Mouse (Mus musculus) gastrocnemius, adult 2 months (tissue): Measurements from ENCODE around the gene Slc25a45. TPM values are rescaled to one million over a fixed set of nuclear protein-coding genes. Genes with fewer than 3 reads are reported as not detected.

ENCODE experiments used
- DNase-seq: peaks from one replicate; pipeline ENCODE4 v3.0.0; 2022
- H3K27ac ChIP-seq: fragments of 200-600 bp; 2 replicates; pipeline ENCODE4 v1.8.1; 2022; ENCODE audit warnings: mild to moderate bottlenecking
- H3K4me3 ChIP-seq: fragments of 200-600 bp; 2 replicates; pipeline ENCODE4 v1.8.1; 2022; ENCODE audit warnings: mild to moderate bottlenecking, moderate library complexity
- CTCF ChIP-seq: fragments of 200-600 bp; IDR thresholded peaks from 2 replicates; pipeline ENCODE4 v1.8.1; 2022; ENCODE audit warnings: antibody characterized with exemption, mild to moderate bottlenecking, moderate library complexity
- intact Hi-C: fragments of 180-260 bp; cut with DNase I; formaldehyde crosslinking; loops from one replicate; pipeline ENCODE4 v1.15.1; 2025
- long read RNA-seq, 2 experiments: library from polyadenylated mRNA; stranded (forward); transcript quantifications; one replicate each; pipeline ENCODE4 v2.0.0; 2021
- total RNA-seq, 2 experiments: library from RNA; stranded (reverse); gene quantifications; 2 replicates each; pipeline ENCODE4 v1.2.3; 2021

The Slc25a45 gene
- total RNA-seq = under 1 TPM; 0.79 to 0.84 TPM
- long read RNA-seq, experiment 1, partial matches to known transcripts = 0 of 2 reads
- long read RNA-seq, experiment 1, other reads (novel, unspliced or antisense) = 2 of 2 reads
- long read RNA-seq, experiment 2, partial matches to known transcripts = 0 of 1 reads
- long read RNA-seq, experiment 2, other reads (novel, unspliced or antisense) = 0 of 1 reads

DNA sequence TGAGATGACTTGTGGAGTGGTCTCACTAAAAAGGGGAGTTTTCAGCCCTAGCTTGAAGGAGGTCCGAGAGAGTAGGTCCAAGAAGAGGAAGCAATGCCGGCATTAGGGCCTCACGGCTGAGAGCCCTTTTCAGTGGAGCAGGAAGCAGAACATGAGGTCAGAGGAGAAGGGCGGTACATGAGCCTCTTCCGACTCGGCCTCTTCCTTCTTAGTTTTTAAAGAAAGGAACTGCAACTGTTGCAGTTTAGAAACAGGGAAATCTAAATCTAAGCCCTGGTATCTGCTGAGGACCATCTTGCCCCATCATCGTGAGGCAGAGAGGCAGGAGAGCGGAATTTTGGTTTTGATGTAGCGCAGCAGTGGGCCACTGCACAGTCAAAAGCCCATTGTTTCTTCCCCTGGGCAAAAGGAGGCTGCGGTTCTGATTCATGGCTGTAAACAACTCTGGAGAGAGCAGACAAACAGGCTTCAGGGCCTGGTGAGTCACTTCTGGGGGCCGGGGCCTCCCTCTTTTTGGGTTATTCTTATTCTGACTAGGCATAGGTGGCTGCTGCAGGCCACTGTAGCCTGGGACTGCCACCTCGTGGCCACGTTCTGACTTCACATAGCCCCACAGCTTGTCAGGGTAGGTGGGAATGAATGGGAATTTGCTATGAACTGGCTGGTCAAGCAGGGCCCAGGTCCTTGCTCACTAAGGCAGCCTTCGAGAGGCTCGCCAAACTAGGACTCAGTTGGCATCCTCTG, at the start of gene Slc25a45:
Gene Slc25a45, plus strand, starts transcription at position 191 of the 744 bp plus-strand sequence.
- DNase-seq = peak; percentile 82
- H3K27ac ChIP-seq = peak within 1 kb of the TSS; percentile 84
- TF ChIP-seq CTCF = peak; percentile 89
- intact Hi-C loops = loop anchor here (2.0 kb wide), 1 partner anchor 85 kb away; no protein-coding TSS in a partner anchor
- H3K4me3 ChIP-seq = peak within 1 kb of the TSS; percentile 68

DNA sequence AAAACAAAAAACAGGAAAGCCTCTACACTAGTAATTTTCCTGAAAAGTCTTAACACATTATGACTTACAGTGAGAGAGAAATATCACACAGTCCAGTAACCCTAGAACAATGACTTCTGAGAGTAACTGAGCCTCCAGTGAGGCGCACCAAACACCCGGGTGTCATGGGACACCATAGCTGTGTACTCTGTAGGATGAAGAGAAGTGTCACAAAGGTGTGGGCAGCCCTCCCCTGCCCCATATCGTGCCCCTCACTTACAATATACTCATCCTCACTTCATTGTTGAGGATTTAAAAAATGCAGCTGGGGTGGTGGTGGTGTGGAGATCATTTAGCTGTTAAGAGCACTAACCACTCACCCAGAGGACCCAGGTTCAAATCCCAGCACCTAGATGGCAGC, 49.5 kb upstream of the Slc25a45 start:
- TF ChIP-seq CTCF = no peak
- DNase-seq = peak; percentile 43
- Histone ChIP-seq H3K27ac (peak overlapping the region; percentile 98), H3K4me3 (no peak overlapping the region)
- intact Hi-C loops = no loop called here

DNA sequence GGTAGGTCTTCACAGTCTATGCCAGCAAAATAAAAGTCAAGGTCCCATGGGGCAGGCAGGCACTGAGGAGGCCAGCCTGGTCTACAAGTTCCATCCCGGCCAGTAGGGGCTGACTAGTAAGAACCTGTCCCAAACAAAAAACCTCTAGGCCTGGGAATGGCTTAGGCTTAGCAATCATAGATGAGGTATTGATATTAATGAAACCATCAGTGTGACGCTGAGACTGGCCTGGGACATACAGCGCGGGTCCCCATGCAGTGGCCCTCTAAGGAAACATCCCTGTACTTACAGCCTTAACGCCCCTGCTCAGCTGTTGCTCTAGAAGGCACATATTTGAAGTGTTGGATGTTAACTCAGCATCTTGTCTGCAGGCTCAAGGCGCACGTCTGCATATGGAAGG, 48.7 kb upstream of the Slc25a45 start:
- TF ChIP-seq CTCF = no peak
- no peak for DNase-seq
- H3K27ac ChIP-seq = peak overlapping the region; percentile 98
- intact Hi-C loops = no loop called here
- peak overlapping the region; percentile 94 for H3K4me3 ChIP-seq

DNA sequence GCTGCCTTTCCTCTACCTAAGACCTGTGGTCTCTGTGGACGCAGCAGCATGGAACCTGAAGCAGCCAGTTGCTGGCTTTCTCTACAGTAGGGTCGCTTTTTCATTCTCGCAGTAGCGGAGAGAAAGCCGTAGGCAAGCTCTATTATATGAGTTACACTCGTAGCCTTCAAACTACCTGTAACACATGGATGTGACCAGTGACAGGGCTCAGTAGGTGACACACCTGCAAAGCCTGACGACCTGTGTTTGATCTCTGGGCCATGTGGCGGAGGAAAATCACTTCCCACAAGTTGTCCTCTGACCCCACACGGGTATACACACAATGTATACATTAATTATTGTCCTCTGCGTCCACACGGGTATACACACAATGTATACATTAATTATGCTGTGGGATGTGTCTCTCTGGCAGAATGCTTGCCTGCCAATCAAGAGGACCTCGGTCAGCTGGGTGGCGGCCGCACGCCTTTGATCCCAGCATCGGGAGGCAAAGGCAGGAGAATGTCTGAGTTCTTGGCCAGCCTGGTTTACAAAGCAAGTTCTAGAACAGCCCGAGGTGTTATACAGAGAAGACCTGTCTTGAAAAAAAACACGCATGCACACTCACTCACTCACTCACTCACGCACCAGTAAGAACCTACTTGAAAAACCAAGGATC, 47.5 kb upstream of the Slc25a45 start:
- intact Hi-C loops = no loop called here
- DNase-seq = peak; percentile 43
- Histone ChIP-seq H3K4me3 (peak overlapping the region; percentile 94), H3K27ac (peak overlapping the region; percentile 98)
- TF ChIP-seq CTCF = no peak

DNA sequence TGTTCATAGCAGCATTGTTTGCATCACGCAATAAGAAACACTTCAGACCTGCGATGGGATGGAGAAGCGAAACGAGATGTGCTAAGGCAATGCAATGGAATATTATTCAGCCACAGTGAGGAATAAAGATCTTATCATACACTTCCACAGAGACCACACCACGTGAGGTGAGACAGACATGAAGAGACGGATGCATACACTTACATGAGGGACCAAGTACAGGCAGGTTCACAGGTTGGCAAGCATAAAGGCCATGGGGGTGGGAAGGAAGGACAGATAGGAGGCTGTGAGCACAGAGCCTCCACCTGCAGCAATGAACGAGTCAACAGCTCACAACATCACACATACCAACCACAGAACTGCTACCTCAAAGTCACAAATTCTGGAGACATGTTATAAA, 46.8 kb upstream of the Slc25a45 start:
- intact Hi-C loops = no loop called here
- Histone ChIP-seq H3K4me3 (peak overlapping the region; percentile 94), H3K27ac (peak overlapping the region; percentile 98)
- no peak for DNase-seq
- no peak for TF ChIP-seq CTCF

DNA sequence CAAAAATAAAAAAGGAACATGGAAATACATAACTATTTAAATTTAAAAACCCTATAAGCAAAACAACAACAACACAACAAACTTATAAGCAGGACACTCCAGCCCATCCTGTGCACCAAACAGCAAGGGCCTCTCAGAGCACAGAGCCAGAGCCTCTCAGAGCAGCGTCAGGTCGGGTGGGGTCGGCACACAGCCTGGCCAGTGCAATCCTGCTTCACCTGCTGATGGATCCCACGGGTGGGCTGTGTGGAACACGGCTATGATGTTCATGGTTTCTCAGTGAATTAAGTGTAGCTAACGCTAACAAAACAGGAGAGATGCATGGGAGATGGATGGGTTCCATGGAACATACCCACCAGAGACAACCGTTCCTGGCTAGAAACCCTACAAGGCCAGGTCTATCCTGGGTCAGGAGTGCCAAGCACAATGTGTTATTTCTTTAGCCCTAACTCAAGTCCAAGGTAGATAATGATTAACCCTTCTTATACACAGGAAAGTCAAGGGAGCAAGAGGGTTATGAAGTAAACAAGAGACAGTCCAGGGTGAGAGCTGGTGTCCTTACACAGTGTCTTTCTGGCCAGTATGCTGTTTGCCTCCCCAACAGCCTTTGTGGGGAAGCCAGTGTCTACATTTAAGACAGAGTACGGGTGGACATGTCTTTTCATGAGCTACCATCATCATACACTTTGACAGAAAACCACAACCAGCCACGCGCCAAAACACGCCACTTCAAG, 46.2 kb upstream of the Slc25a45 start:
- TF ChIP-seq CTCF = no peak
- DNase-seq = peak; percentile 57
- Histone ChIP-seq H3K4me3 (peak overlapping the region; percentile 94), H3K27ac (peak overlapping the region; percentile 98)
- intact Hi-C loops = no loop called here

DNA sequence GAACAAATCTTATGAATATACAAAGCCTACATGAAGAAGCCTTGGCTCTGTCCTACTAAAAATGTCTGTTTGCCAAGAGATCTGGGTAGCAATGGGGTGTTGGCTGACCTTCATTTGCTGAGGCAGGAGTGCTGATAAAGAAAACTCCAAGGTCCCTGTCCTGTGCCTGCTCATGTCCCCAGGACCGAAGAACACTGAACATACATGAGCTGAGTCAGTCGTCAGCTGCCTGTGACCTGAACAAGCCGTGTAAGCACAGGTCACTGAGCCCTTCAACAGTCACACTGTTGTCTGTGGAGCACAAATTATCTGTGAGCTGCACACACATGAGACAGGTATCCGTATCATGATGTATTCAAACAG, 45.7 kb upstream of the Slc25a45 start:
- no peak for TF ChIP-seq CTCF
- H3K27ac ChIP-seq = peak overlapping the region; percentile 98
- intact Hi-C loops = no loop called here
- H3K4me3 ChIP-seq = peak overlapping the region; percentile 94
- no peak for DNase-seq

DNA sequence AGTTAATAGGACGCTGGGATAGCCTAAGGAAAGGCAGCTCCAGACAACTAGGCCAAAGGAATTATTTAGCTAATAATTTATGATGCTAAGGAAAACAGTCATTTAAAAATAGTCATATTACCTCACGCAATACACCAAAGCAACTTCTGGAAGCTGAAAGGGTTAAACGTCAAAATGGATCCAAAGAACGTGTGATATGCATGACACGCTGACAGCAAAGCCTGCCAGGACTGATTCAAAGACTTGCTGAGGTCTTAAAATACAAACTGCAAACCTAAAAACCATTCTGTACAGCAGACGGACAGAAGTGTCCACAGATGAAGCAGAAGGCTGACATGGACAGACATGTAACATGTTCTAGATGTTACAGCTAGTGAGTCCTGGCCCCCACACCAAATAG, 45.3 kb upstream of the Slc25a45 start:
- Histone ChIP-seq H3K27ac (peak overlapping the region; percentile 98), H3K4me3 (peak overlapping the region; percentile 94)
- intact Hi-C loops = no loop called here
- DNase-seq = peak; percentile 34
- no peak for TF ChIP-seq CTCF

DNA sequence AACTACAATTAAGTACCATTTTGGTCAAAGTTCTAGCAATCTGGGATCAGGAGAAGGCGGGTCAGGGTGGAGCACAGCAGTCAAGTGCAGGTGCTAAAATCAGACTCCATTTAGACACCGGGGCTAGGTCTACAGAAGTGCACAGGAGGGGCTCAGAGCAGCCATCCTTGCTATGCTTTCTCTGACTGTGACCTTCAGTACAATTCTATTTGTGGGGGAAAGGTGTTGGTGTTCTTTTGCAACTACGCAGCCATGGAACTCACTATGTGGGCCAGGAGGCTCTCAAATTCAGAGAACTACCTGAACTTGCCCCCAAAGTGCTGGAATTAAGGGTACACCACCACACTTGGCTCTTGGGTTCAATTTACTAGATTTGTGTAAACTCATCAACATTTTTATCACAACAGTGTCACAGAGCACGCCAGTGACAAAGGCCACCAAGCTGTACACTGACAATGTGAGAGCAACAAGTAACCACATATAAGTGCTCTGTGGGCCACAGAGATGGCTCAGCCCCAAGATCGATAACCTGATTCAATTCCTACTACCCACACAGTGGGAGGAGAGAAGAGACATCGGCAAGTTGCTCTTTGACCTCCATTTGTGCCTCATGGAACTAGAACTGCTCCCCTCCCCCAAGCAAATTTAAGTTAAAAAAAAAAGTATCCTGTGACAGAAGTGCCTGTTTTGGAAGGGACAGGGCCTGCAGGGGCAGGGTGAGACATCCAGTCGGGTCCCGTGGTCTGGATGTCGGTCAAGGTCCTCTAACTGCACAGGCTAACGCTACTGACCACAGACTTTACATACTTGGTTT, 44.1 kb upstream of the Slc25a45 start:
- no peak for TF ChIP-seq CTCF
- intact Hi-C loops = no loop called here
- Histone ChIP-seq H3K4me3 (peak overlapping the region; percentile 94), H3K27ac (peak overlapping the region; percentile 98)
- peak; percentile 66 for DNase-seq

DNA sequence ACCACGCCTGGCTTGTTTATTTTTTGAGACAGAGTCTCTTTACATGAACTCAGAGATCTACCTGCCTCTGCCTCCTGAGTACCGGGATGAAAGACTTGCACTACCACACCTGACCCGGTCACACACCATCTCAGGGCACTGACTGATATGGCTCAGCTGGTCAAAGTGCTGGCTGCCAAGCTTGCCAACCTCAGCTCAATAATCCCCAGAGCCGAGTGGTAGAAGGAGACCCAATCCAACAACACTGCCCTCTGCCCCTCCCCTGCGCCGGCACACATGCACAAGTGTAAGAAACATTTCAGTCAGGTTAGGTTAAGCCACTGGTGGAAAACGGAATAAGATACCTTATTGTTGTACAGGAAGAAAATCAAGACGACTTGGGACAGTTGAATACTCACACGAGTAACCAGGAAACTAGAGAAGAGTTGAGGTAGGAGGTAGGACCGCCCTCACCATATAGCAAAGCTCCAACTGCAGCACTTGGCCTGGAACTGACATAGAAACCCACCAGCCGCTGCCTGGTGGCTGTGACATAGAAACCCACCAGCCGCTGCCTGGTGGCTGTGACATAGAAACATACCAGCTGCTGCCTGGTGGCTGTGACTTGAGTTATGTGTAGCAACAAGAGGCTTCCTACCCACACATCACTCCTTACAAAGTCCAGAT, 43.2 kb upstream of the Slc25a45 start:
- H3K27ac ChIP-seq = peak overlapping the region; percentile 98
- peak; percentile 67 for DNase-seq

More for the DNA sequence above, 43.2 kb upstream of the Slc25a45 start:
- H3K4me3 ChIP-seq = peak overlapping the region; percentile 94
- intact Hi-C loops = no loop called here
- no peak for TF ChIP-seq CTCF
